Mouse (Mus musculus) ovary, postnatal 14 days (tissue): ENCODE results near the gene Nlrp9a.
"Not testable (repeated sequence)": the region's sequence is repeated elsewhere in the genome, so short reads cannot be mapped to it uniquely, and the experiment has no call there.

Source experiments
- DNase-seq: peaks from one replicate; pipeline ENCODE4 v3.0.0; 2022; ENCODE audit warnings: low spot score

Nlrp9a gene

DNA sequence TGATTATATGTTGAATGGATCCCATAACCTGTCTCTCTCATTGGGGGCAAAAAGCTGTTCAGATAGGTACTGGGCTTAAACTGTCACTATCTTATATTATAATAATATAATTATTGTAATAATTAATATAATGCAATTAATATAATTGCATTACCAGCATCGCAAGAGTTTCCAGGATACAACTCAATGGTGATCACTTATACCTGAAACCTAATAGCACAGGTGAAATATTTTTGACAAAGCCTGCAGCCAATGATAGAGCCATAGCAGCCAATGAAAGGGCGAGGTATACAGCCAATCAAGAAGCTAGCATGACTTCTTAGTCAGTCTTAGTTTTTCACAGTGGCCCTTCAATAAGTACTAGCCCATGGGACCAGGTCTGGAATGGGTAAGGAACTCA, at the start of gene Nlrp9a:
Gene Nlrp9a (plus strand): TSS at position 301 of the 400 bp plus-strand sequence.
- DNase-seq: not testable (repeated sequence)

DNA sequence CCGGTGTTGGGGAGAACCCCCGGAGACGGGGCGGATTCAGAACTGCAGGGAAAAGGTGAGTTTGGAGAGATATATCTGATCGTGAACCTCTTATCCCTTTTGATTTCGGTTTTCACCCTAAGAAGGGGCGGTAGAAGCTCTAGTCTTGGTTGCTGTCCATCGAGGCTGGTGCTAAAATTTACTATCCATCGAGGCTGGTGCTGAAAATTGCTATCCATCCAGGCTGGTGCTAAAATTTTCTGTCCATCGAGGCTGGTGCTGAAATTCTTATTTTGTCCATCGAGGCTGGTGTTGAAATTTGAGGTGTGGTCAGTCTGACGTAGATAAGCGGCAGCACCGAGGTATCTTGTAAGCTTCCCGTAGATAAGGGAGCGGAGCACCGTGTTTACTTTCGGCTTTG, 45.3 kb upstream of the Nlrp9a start:
- DNase-seq: not testable (repeated sequence)

DNA sequence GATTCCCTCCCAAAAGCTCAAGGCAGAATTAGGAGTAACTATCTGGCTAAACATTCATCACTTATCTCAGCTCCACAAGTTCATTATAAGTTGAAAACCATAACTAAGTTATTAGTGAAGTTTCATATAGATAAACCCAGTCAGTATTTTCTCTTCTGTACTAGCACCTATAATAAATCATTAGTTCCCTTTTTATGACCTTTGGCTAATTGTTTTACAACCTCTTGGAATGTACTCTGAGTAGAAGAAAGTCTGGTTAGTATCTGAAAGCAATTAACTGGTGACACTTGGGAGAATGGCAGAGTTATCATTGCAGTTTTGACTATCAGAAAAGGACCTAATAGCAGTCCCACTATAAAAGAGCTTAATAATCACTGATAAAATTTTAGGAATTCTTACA, 54.3 kb downstream of the Nlrp9a start:
- DNase-seq: no peak

DNA sequence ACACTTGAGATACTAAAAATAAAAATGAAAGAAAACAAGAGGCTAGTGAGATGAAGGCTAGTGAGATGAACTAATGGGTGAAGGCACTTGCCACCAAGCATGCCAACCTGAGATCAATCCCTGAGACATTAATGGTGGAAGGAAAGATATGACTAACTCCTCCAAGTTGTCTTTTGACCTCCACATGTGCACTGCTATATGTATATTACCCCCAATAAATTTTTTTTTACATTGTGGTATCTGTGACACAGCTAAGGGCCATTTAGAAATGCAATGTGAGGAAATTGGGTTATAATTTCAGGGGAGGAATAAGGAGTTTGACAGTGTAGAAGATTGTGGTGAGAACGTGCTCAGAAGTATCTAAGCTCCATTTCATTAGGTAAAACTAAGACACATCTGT, 55.0 kb downstream of the Nlrp9a start:
- DNase-seq: no peak

DNA sequence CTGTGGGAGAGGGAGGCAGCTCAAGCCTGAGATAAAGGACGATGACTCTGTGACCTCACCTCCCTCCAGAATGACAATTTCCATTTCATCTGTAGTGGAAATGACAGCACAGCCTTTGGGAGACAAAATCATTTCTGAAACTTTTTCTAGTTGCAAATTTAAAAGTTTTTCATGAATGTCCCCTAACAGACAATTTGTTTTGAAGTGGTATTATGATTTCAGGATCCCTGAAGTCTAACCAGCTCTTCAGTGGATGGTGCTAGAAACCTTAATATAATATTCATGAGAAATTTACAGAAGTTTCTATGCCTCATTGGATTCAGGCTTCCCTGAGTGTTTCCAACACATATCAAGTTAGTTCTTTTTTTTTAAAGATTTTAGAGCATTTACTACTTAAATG, 83.5 kb downstream of the Nlrp9a start, which contains the start of gene Vmn1r185:
Gene Vmn1r185 (minus strand): TSS at position 101 of the 400 bp plus-strand sequence.
- not testable (repeated sequence) for DNase-seq
